Mouse (Mus musculus) E14TG2a.4 (cell line): ENCODE data around the gene Cyth4.

ENCODE experiments used
- H3K27me3 ChIP-seq: 2 replicates; pipeline ENCODE4 v1.6.1; 2014; ENCODE audit warnings: low read length, control low read depth; ENCODE audit not compliant: insufficient read depth
- H3K36me3 ChIP-seq: 2 replicates; pipeline ENCODE4 v1.6.1; 2014; ENCODE audit warnings: low read length, control low read depth; ENCODE audit not compliant: insufficient read depth
- H3K4me1 ChIP-seq: replicated peaks from 2 replicates; pipeline ENCODE4 v1.6.1; 2014; ENCODE audit warnings: low read depth, low read length, control low read depth
- H3K4me3 ChIP-seq: replicated peaks from 2 replicates; pipeline ENCODE4 v1.5.1; 2014; ENCODE audit warnings: mild to moderate bottlenecking, low read length
- H3K9me3 ChIP-seq: 2 replicates; pipeline ENCODE4 v1.6.1; 2014; ENCODE audit warnings: low read length, control low read depth
- CTCF ChIP-seq: conservative IDR thresholded peaks from 2 replicates; pipeline ENCODE4 v1.5.1; 2014; ENCODE audit warnings: low read length
- NANOG ChIP-seq: IDR thresholded peaks from 2 replicates; pipeline ENCODE4 v1.6.1; 2014; ENCODE audit warnings: borderline replicate concordance, low read length, mixed read lengths
- POU5F1 ChIP-seq: IDR thresholded peaks from 2 replicates; pipeline ENCODE4 v1.6.1; 2014; ENCODE audit warnings: low read length, borderline replicate concordance

Gene Cyth4

GRCm38 (mm10) chr15:78590785-78591184, 6.1 kb upstream of the Cyth4 start:
- H3K4me3 ChIP-seq = no peak overlapping the region
- TF ChIP-seq NANOG = no peak
- peak; percentile 81 for TF ChIP-seq CTCF

GRCm38 (mm10) chr15:78591680-78592451, 5.0 kb upstream of the Cyth4 start:
- Histone ChIP-seq H3K4me3 (peak overlapping the region; percentile 29; the same call in 1 of the 2 replicates), H3K36me3 (no peaks in the 10 kb centered on the region), H3K27me3 (peaks cover 28% of the 10 kb centered on the region), H3K4me1 (peaks cover 53% of the 10 kb centered on the region), H3K9me3 (no peaks in the 10 kb centered on the region)
- TF ChIP-seq CTCF (no peak), NANOG (no peak), POU5F1 (no peak)

More at GRCm38 (mm10) chr15:78590785-78591184, 6.1 kb upstream of the Cyth4 start:
- H3K9me3 ChIP-seq = peaks cover 6% of the 10 kb centered on the region; the same call in 1 of the 2 replicates
- H3K27me3 ChIP-seq = peaks cover 28% of the 10 kb centered on the region
- no peaks in the 10 kb centered on the region for H3K36me3 ChIP-seq
- H3K4me1 ChIP-seq = peaks cover 56% of the 10 kb centered on the region

GRCm38 (mm10) chr15:78592452-78592968, 4.3 kb upstream of the Cyth4 start:
- Histone ChIP-seq H3K36me3 (no peaks in the 10 kb centered on the region), H3K27me3 (peaks cover 28% of the 10 kb centered on the region), H3K4me3 (peak overlapping the region; percentile 29; the same call in 1 of the 2 replicates), H3K4me1 (peaks cover 53% of the 10 kb centered on the region), H3K9me3 (no peaks in the 10 kb centered on the region)
- TF ChIP-seq NANOG (no peak), POU5F1 (no peak), CTCF (peak; percentile 22)

DNA sequence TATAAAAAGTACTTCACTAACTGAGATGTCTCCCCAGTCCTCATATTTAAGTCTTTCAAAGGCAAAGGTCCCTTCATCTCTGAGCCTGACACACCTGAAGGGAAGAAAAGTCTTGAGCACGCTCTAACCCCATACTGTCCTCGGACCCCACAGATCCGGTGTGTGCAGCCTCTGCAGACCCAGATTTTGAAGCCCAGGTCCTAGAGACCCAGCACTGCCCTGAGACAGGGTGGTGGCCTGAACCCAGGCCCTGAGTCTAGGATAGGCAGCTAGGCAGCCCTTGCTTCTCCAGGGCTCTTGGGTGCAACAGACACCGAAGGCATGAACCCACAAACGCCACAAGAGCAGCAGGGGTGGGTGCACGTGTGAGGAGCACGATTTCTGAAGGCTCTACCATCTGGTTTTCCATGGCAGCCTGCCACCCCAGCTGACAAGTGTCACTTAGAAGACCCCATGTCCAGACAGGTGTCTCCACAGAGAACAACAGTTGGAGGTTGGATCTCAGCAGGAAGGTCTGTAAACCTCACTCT, 2.9 kb upstream of the Cyth4 start:
- Histone ChIP-seq H3K36me3 (no peaks in the 10 kb centered on the region), H3K4me1 (peaks cover 47% of the 10 kb centered on the region), H3K4me3 (no peak overlapping the region), H3K27me3 (peaks cover 30% of the 10 kb centered on the region), H3K9me3 (no peaks in the 10 kb centered on the region)
- TF ChIP-seq NANOG (no peak), CTCF (no peak)

GRCm38 (mm10) chr15:78594831-78595230, 2.0 kb upstream of the Cyth4 start:
- H3K4me3 ChIP-seq = no peak overlapping the region
- H3K9me3 ChIP-seq = no peaks in the 10 kb centered on the region
- H3K27me3 ChIP-seq = peaks cover 33% of the 10 kb centered on the region
- TF ChIP-seq NANOG (no peak), CTCF (no peak), POU5F1 (no peak)
- no peaks in the 10 kb centered on the region for H3K36me3 ChIP-seq
- H3K4me1 ChIP-seq = peaks cover 50% of the 10 kb centered on the region

DNA sequence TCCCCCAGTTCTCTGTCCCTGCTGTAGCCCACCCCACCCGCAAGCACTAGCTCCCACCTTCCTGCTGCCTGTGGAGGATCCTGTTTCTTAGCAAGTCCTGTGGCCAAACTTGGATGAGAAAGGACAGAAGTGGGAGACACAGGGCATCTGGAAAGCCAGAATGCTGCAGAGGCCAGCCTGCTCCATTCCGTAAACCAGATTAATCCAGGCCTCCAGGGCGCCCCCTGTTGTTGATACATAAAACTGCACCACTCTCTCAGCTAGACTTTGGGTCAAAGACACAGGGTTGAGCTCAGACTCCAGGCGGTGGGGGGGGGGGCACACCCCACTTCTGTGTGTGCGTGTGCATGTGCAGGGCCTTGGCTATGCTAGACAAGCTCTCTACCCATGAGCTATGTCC, 1.4 kb upstream of the Cyth4 start:
- TF ChIP-seq CTCF (peak; percentile 88), POU5F1 (no peak), NANOG (no peak)
- H3K27me3 ChIP-seq = peaks cover 33% of the 10 kb centered on the region
- no peak overlapping the region for H3K4me3 ChIP-seq
- peaks cover 49% of the 10 kb centered on the region for H3K4me1 ChIP-seq
- H3K36me3 ChIP-seq = no peaks in the 10 kb centered on the region
- H3K9me3 ChIP-seq = no peaks in the 10 kb centered on the region

- TF ChIP-seq CTCF (no peak), NANOG (no peak), POU5F1 (no peak)
- no peak overlapping the region for H3K4me3 ChIP-seq
- H3K36me3 ChIP-seq = no peaks in the 10 kb centered on the region
- H3K27me3 ChIP-seq = peaks cover 31% of the 10 kb centered on the region
- peaks cover 42% of the 10 kb centered on the region for H3K4me1 ChIP-seq
- no peaks in the 10 kb centered on the region for H3K9me3 ChIP-seq
Observed at GRCm38 (mm10) chr15:78596504-78596903, 343 bp upstream of the Cyth4 start.

DNA sequence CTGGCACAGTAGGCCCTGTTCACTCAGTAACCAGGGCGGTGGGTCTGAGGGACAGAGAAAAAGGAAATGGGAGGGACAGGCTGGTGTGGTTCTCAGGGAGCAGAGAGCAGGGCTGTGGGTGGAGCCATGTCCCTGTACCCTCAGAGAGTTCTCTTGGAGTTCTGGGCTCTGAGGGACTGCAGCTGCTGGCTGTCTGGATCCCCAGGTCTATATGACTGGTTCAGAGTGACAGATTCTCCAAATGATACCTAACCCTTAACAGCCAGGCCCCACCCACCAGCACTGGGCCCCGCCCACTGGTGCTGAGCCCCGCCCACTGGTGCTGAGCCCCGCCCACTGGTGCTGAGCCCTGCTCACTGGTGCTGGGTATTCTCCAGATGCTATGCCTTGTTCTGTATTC, 882 bp downstream of the Cyth4 start:
- peaks cover 30% of the 10 kb centered on the region for H3K4me1 ChIP-seq
- H3K4me3 ChIP-seq = no peak overlapping the region
- H3K27me3 ChIP-seq = peaks cover 26% of the 10 kb centered on the region
- TF ChIP-seq NANOG = no peak
- no peak for TF ChIP-seq CTCF
- no peak for TF ChIP-seq POU5F1
- H3K36me3 ChIP-seq = no peaks in the 10 kb centered on the region
- peaks cover 3% of the 10 kb centered on the region; the same call in 1 of the 2 replicates for H3K9me3 ChIP-seq
